Mouse (Mus musculus) ES-E14 (cell line): ENCODE measurements around the gene Borcs7.

Source experiments
- CHD2 ChIP-seq: IDR thresholded peaks from 2 replicates; pipeline ENCODE4 v1.6.1; 2014; ENCODE audit warnings: mild to moderate bottlenecking, low read depth, low read length, inconsistent platforms
- HCFC1 ChIP-seq: IDR thresholded peaks from 2 replicates; pipeline ENCODE4 v1.6.1; 2012; ENCODE audit warnings: low read length, inconsistent platforms, borderline replicate concordance; ENCODE audit not compliant: insufficient read depth
- MAFK ChIP-seq: IDR thresholded peaks from 2 replicates; pipeline ENCODE4 v1.6.1; 2014; ENCODE audit warnings: mild to moderate bottlenecking, low read depth, low read length, inconsistent platforms; ENCODE audit not compliant: insufficient read depth
- ZC3H11A ChIP-seq: IDR thresholded peaks from 2 replicates; pipeline ENCODE4 v1.6.1; 2012; ENCODE audit warnings: low read depth, mild to moderate bottlenecking, inconsistent platforms, low read length, borderline replicate concordance
- ZNF384 ChIP-seq: IDR thresholded peaks from 2 replicates; pipeline ENCODE4 v1.6.1; 2012; ENCODE audit warnings: low read depth, low read length, inconsistent platforms

DNA sequence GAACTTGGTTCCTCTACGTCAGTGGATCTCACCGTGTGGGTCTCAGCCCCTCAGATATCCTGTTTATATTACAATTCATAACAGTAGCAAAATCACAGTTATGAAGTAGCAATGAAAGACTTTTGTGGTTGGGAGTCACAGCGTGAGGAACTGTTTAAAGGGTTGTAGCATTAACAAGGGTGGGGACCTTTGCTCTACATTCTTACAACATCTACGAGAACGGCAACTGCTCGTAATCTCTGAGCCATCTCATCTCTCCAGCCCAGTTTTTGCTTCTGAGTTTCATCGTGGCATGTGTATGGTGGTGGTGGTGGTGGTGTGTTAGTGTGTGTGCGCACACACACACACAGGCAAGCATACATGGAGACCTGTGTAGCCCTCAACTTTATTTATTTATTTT is 24.5 kb downstream of the Borcs7 start:
- no peak for TF ChIP-seq HCFC1
- TF ChIP-seq ZNF384: no peak
- TF ChIP-seq CHD2: no peak
- no peak for TF ChIP-seq MAFK
- no peak for TF ChIP-seq ZC3H11A
